Mouse (Mus musculus): ENCODE data around the gene Itga9. TPM values are rescaled to one million over a fixed set of nuclear protein-coding genes. Genes with fewer than 3 reads are reported as not detected.

Gene Itga9
- polyA plus RNA-seq, 1 experiment from 2014 or later = 3.7 TPM

- Histone ChIP-seq H3K9me3 (ENCODE audit: control insufficient read depth, low read length) (no peaks in the 10 kb centered on the region), H3K4me3 (ENCODE audit: low read length) (no peak overlapping the region), H3K4me1 (ENCODE audit: control insufficient read depth, insufficient read depth, low read length) (no peaks in the 10 kb centered on the region), H3K4me2 (ENCODE audit: low read depth, low read length) (no peak overlapping the region), H3K36me3 (ENCODE audit: control insufficient read depth, insufficient read depth, low read length) (peaks cover 3% of the 10 kb centered on the region; the same call in 1 of the 2 replicates), H3K27ac (ENCODE audit: low read length) (no peak overlapping the region), H3K9ac (ENCODE audit: low read depth, low read length) (no peak overlapping the region), H3K27me3 (replicated peaks; ENCODE audit: control insufficient read depth, insufficient read depth, low read length) (no peaks in the 10 kb centered on the region)
- 74% methylated on average over 6 of the region's 6 CpGs for WGBS
- no peak for ATAC-seq
These were observed 26.1 kb upstream of the Itga9 start for GRCm38 (mm10) chr9:118580371-118580770.

DNA sequence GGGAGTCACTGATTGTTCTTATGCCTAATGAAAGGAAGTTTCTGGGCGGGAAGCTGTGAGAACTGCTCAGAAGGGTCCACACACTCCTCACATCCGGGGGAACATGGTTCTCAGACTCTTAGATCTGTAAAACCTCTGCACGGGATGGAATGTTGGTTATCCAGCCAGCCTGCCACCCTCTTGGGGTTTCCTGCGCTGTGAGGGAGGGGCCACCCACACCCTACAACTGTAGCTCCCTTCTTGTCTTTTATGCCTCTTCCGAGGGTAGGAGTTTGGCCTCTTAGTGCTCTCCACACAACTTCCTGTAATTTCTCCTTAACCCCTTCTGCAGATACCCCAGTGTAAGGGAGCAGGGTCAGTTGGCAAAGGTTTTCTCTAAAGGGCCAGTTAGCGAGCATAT lies 23.7 kb upstream of the Itga9 start:
- no peaks in the 10 kb centered on the region for H3K27me3 ChIP-seq (replicated peaks; ENCODE audit: control insufficient read depth, insufficient read depth, low read length)
- WGBS = 63% methylated on average over 6 of the region's 6 CpGs
- ATAC-seq = no peak
- peaks cover 6% of the 10 kb centered on the region; the same call in 1 of the 2 replicates for H3K4me1 ChIP-seq (ENCODE audit: control insufficient read depth, insufficient read depth, low read length)
- H3K36me3 ChIP-seq (ENCODE audit: control insufficient read depth, insufficient read depth, low read length) = no peaks in the 10 kb centered on the region
- H3K4me3 ChIP-seq (ENCODE audit: low read length) = no peak overlapping the region
- no peak overlapping the region for H3K27ac ChIP-seq (ENCODE audit: low read length)
- no peak overlapping the region for H3K4me2 ChIP-seq (ENCODE audit: low read depth, low read length)
- no peaks in the 10 kb centered on the region for H3K9me3 ChIP-seq (ENCODE audit: control insufficient read depth, low read length)
- no peak overlapping the region for H3K9ac ChIP-seq (ENCODE audit: low read depth, low read length)

DNA sequence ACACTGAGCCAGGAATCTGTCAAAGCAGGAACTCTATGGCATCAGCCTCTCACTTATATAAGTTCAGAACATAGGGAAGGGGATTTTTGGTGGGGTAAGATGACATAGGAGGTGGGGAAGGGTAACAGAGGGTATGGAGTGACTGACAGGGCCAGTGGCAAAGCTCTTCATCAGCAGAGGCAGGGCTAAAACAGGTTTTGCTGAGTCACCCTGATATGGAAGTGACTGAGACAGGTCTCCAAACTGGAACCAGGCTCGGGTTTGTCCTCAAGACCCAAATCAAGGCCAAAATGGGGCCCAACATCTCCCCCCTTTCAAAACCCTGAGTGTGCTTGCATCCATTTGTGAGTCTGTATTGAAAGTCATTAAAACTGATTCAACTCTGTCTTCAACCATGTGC lies 21.7 kb upstream of the Itga9 start:
- H3K4me2 ChIP-seq (ENCODE audit: low read depth, low read length) = no peak overlapping the region
- no peaks in the 10 kb centered on the region for H3K9me3 ChIP-seq (ENCODE audit: control insufficient read depth, low read length)
- no peak for ATAC-seq
- no peak overlapping the region for H3K9ac ChIP-seq (ENCODE audit: low read depth, low read length)
- no peaks in the 10 kb centered on the region for H3K36me3 ChIP-seq (ENCODE audit: control insufficient read depth, insufficient read depth, low read length)
- H3K4me3 ChIP-seq (ENCODE audit: low read length) = no peak overlapping the region
- no peaks in the 10 kb centered on the region for H3K27me3 ChIP-seq (replicated peaks; ENCODE audit: control insufficient read depth, insufficient read depth, low read length)
- no peak overlapping the region for H3K27ac ChIP-seq (ENCODE audit: low read length)
- 83% methylated on average over 1 of the region's 1 CpGs for WGBS
- H3K4me1 ChIP-seq (ENCODE audit: control insufficient read depth, insufficient read depth, low read length) = peaks cover 10% of the 10 kb centered on the region; the same call in 1 of the 2 replicates

- Histone ChIP-seq H3K4me1 (ENCODE audit: control insufficient read depth, insufficient read depth, low read length) (peaks cover 13% of the 10 kb centered on the region; the same call in 1 of the 2 replicates), H3K9ac (ENCODE audit: low read depth, low read length) (no peak overlapping the region), H3K36me3 (ENCODE audit: control insufficient read depth, insufficient read depth, low read length) (no peaks in the 10 kb centered on the region), H3K4me2 (ENCODE audit: low read depth, low read length) (no peak overlapping the region), H3K9me3 (ENCODE audit: control insufficient read depth, low read length) (no peaks in the 10 kb centered on the region), H3K4me3 (ENCODE audit: low read length) (no peak overlapping the region), H3K27ac (ENCODE audit: low read length) (no peak overlapping the region), H3K27me3 (replicated peaks; ENCODE audit: control insufficient read depth, insufficient read depth, low read length) (no peaks in the 10 kb centered on the region)
- ATAC-seq = no peak
- 76% methylated on average over 6 of the region's 6 CpGs for WGBS
These were observed 20.5 kb upstream of the Itga9 start for GRCm38 (mm10) chr9:118585998-118586397.

DNA sequence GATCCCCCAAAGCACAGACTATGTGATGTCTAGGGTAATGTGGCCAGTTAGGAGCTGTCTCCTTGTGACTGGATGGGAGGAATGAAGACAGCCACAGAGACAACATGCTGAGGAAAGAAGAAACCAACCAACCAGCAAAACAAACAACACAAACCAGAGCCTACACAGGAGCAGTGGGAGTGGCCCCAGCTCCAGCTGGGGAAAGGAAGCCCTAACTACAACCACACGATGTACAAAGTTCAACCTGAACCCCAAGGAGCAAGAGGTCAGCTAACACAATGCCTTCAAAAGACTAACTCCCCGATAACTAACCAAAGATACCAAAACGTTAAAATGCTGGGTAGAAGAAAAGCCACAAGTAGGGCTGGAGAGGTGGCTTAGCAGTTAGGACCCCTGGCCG lies 19.4 kb upstream of the Itga9 start:
- H3K27ac ChIP-seq (ENCODE audit: low read length) = no peak overlapping the region
- H3K36me3 ChIP-seq (ENCODE audit: control insufficient read depth, insufficient read depth, low read length) = no peaks in the 10 kb centered on the region
- no peak overlapping the region for H3K9ac ChIP-seq (ENCODE audit: low read depth, low read length)
- no peaks in the 10 kb centered on the region for H3K9me3 ChIP-seq (ENCODE audit: control insufficient read depth, low read length)
- ATAC-seq = peak; percentile 47; the same call in 1 of the 2 replicates
- 62% methylated on average over 4 of the region's 4 CpGs for WGBS
- no peak overlapping the region for H3K4me3 ChIP-seq (ENCODE audit: low read length)
- H3K27me3 ChIP-seq (replicated peaks; ENCODE audit: control insufficient read depth, insufficient read depth, low read length) = no peaks in the 10 kb centered on the region
- peaks cover 13% of the 10 kb centered on the region; the same call in 1 of the 2 replicates for H3K4me1 ChIP-seq (ENCODE audit: control insufficient read depth, insufficient read depth, low read length)
- no peak overlapping the region for H3K4me2 ChIP-seq (ENCODE audit: low read depth, low read length)

GRCm38 (mm10) chr9:118589249-118589648 lies 17.2 kb upstream of the Itga9 start:
- no peak for ATAC-seq
- Histone ChIP-seq H3K9ac (ENCODE audit: low read depth, low read length) (no peak overlapping the region), H3K4me2 (ENCODE audit: low read depth, low read length) (no peak overlapping the region), H3K4me3 (ENCODE audit: low read length) (no peak overlapping the region), H3K4me1 (ENCODE audit: control insufficient read depth, insufficient read depth, low read length) (peaks cover 13% of the 10 kb centered on the region; the same call in 1 of the 2 replicates), H3K27me3 (replicated peaks; ENCODE audit: control insufficient read depth, insufficient read depth, low read length) (no peaks in the 10 kb centered on the region), H3K36me3 (ENCODE audit: control insufficient read depth, insufficient read depth, low read length) (no peaks in the 10 kb centered on the region), H3K9me3 (ENCODE audit: control insufficient read depth, low read length) (no peaks in the 10 kb centered on the region), H3K27ac (ENCODE audit: low read length) (no peak overlapping the region)
- 33% methylated on average over 3 of the region's 3 CpGs for WGBS

GRCm38 (mm10) chr9:118590230-118590629 lies 16.3 kb upstream of the Itga9 start:
- Histone ChIP-seq H3K9ac (ENCODE audit: low read depth, low read length) (peak overlapping the region; percentile 4; the same call in 1 of the 2 replicates), H3K4me1 (ENCODE audit: control insufficient read depth, insufficient read depth, low read length) (peaks cover 13% of the 10 kb centered on the region; the same call in 1 of the 2 replicates), H3K9me3 (ENCODE audit: control insufficient read depth, low read length) (no peaks in the 10 kb centered on the region), H3K4me3 (ENCODE audit: low read length) (no peak overlapping the region), H3K4me2 (ENCODE audit: low read depth, low read length) (no peak overlapping the region), H3K27me3 (replicated peaks; ENCODE audit: control insufficient read depth, insufficient read depth, low read length) (no peaks in the 10 kb centered on the region), H3K27ac (ENCODE audit: low read length) (0 out of 2 replicates have a peak overlapping the region, but pooled peaks have one; percentile 6), H3K36me3 (ENCODE audit: control insufficient read depth, insufficient read depth, low read length) (no peaks in the 10 kb centered on the region)
- peak; percentile 65 for ATAC-seq
- 54% methylated on average over 7 of the region's 7 CpGs for WGBS

DNA sequence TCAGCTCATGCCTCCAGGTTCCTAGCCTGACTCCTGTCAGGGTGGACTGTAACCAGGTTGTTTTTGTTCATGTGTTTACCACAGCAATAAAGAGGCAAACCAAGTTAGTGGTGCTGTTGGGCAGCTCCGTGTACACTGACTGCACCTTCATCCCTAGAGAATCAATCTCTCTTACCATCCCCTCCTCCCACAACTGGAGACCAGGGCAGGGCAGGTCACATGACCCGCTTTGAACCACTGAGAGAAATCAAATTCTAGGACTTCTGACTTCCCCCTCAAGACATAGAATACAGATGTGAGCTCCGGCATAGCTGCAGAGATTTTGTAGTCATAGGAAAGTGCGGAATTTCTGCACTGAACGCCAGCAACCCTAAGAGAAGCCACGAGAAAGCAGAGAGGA lies 14.9 kb upstream of the Itga9 start:
- Histone ChIP-seq H3K4me1 (ENCODE audit: control insufficient read depth, insufficient read depth, low read length) (peaks cover 13% of the 10 kb centered on the region; the same call in 1 of the 2 replicates), H3K27ac (ENCODE audit: low read length) (no peak overlapping the region), H3K36me3 (ENCODE audit: control insufficient read depth, insufficient read depth, low read length) (no peaks in the 10 kb centered on the region), H3K9me3 (ENCODE audit: control insufficient read depth, low read length) (no peaks in the 10 kb centered on the region), H3K4me3 (ENCODE audit: low read length) (no peak overlapping the region), H3K4me2 (ENCODE audit: low read depth, low read length) (no peak overlapping the region), H3K27me3 (replicated peaks; ENCODE audit: control insufficient read depth, insufficient read depth, low read length) (no peaks in the 10 kb centered on the region), H3K9ac (ENCODE audit: low read depth, low read length) (no peak overlapping the region)
- ATAC-seq = no peak
- WGBS = 69% methylated on average over 6 of the region's 6 CpGs

- no peaks in the 10 kb centered on the region for H3K36me3 ChIP-seq (ENCODE audit: control insufficient read depth, insufficient read depth, low read length)
These were observed 13.8 kb upstream of the Itga9 start for GRCm38 (mm10) chr9:118592585-118593249.

More at GRCm38 (mm10) chr9:118592585-118593249, 13.8 kb upstream of the Itga9 start:
- no peak overlapping the region for H3K4me2 ChIP-seq (ENCODE audit: low read depth, low read length)
- WGBS = 49% methylated on average over 13 of the region's 13 CpGs
- H3K4me3 ChIP-seq (ENCODE audit: low read length) = no peak overlapping the region
- H3K9me3 ChIP-seq (ENCODE audit: control insufficient read depth, low read length) = no peaks in the 10 kb centered on the region
- H3K4me1 ChIP-seq (ENCODE audit: control insufficient read depth, insufficient read depth, low read length) = 0 out of 2 replicates have a peak, but pooled peaks cover 7% of the 10 kb centered on the region
- no peak; the same call in 1 of the 2 replicates for ATAC-seq
- H3K27ac ChIP-seq (ENCODE audit: low read length) = no peak overlapping the region
- no peaks in the 10 kb centered on the region for H3K27me3 ChIP-seq (replicated peaks; ENCODE audit: control insufficient read depth, insufficient read depth, low read length)
- no peak overlapping the region for H3K9ac ChIP-seq (ENCODE audit: low read depth, low read length)
